Mouse (Mus musculus): ENCODE measurements around the gene Gm20671. TPM values are rescaled to one million over a fixed set of nuclear protein-coding genes. Genes with fewer than 3 reads are reported as not detected.
"Not testable (repeated sequence)": the region's sequence is repeated elsewhere in the genome, so short reads cannot be mapped to it uniquely, and the experiment has no call there.

Gm20671 gene
- polyA plus RNA-seq, 1 experiment from 2014 or later: not detected

- no peak overlapping the region for H3K9ac ChIP-seq
- H3K27ac ChIP-seq (ENCODE audit: low read depth): no peak overlapping the region
- no peak for ATAC-seq (ENCODE audit: insufficient read depth)
- H3K27me3 ChIP-seq (ENCODE audit: insufficient read depth, low read length): no peaks in the 10 kb centered on the region
- 91% methylated on average over 2 of the region's 2 CpGs for WGBS
- no peak for DNase-seq
- H3K9me3 ChIP-seq (ENCODE audit: low read depth, low read length): no peaks in the 10 kb centered on the region
- H3K4me2 ChIP-seq: no peak overlapping the region
- no peak overlapping the region for H3K4me3 ChIP-seq (ENCODE audit: low read depth, low read length)
- no peaks in the 10 kb centered on the region for H3K4me1 ChIP-seq (ENCODE audit: insufficient read depth)
- peak; percentile 34 for TF ChIP-seq CTCF (IDR thresholded peaks at IDR 0.05; ENCODE audit: low read depth)
- H3K36me3 ChIP-seq (ENCODE audit: insufficient read depth): peaks cover 87% of the 10 kb centered on the region
Measured at GRCm38 (mm10) chr5:32840029-32840428, 13.1 kb upstream of the Gm20671 start.

DNA sequence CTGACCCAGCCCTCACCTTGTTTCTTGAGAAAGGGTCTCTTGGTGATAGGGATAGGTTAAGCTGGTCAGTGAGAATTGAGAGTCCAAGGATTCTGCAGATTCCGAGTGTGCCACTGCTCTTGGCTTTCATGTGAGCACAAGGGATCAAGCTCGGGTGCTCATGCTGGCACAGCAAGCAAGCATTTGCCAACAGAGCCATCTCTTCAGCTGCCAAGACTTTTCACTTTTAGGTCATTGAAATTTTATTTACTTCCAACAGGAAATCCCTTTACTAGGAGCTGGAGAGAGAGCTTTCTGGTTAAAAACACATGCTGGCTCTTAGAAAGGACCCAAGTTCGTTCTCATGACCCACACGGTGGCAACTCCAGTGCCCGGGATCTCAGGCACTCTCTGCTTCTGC, 10.1 kb upstream of the Gm20671 start:
- no peak for TF ChIP-seq CTCF (IDR thresholded peaks at IDR 0.05; ENCODE audit: low read depth)
- Histone ChIP-seq H3K9me3 (ENCODE audit: low read depth, low read length) (no peaks in the 10 kb centered on the region), H3K4me2 (no peak overlapping the region), H3K4me3 (ENCODE audit: low read depth, low read length) (no peak overlapping the region), H3K27ac (ENCODE audit: low read depth) (no peak overlapping the region), H3K9ac (no peak overlapping the region), H3K4me1 (ENCODE audit: insufficient read depth) (no peaks in the 10 kb centered on the region), H3K36me3 (ENCODE audit: insufficient read depth) (peaks cover 91% of the 10 kb centered on the region), H3K27me3 (ENCODE audit: insufficient read depth, low read length) (no peaks in the 10 kb centered on the region)
- DNase-seq: no peak
- ATAC-seq (ENCODE audit: insufficient read depth): no peak
- 88% methylated on average over 5 of the region's 5 CpGs for WGBS

GRCm38 (mm10) chr5:32834497-32834896, 7.6 kb upstream of the Gm20671 start:
- H3K9ac ChIP-seq: no peak overlapping the region
- H3K27ac ChIP-seq (ENCODE audit: low read depth): no peak overlapping the region
- ATAC-seq (ENCODE audit: insufficient read depth): no peak
- no peaks in the 10 kb centered on the region for H3K27me3 ChIP-seq (ENCODE audit: insufficient read depth, low read length)
- H3K4me1 ChIP-seq (ENCODE audit: insufficient read depth): no peaks in the 10 kb centered on the region
- no peak for TF ChIP-seq CTCF (IDR thresholded peaks at IDR 0.05; ENCODE audit: low read depth)
- no peaks in the 10 kb centered on the region for H3K9me3 ChIP-seq (ENCODE audit: low read depth, low read length)
- H3K4me2 ChIP-seq: no peak overlapping the region
- no peak for DNase-seq
- H3K36me3 ChIP-seq (ENCODE audit: insufficient read depth): peaks cover 92% of the 10 kb centered on the region
- H3K4me3 ChIP-seq (ENCODE audit: low read depth, low read length): no peak overlapping the region
- 81% methylated on average over 1 of the region's 1 CpGs for WGBS

DNA sequence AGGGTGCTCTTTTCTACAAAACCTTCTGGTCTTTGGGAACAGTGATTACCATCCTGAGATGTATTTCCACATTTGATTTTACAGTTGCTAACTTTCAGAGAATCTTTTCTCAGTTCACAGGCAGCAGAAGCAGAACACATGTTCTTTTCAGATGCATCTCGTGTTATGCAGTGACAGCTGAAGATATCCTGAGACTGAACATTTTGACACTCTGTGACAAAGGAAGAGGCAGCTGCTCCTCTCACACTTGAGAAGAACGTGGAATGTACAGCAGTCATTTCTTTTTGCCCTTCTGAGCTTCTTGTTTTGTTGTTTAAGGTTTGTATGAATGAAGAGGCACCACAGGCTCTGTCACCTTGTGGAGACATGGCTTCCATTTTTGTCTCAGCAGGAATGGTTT, 3.1 kb upstream of the Gm20671 start:
- Histone ChIP-seq H3K4me2 (no peak overlapping the region), H3K9ac (no peak overlapping the region), H3K27ac (ENCODE audit: low read depth) (no peak overlapping the region), H3K4me3 (ENCODE audit: low read depth, low read length) (no peak overlapping the region), H3K4me1 (ENCODE audit: insufficient read depth) (no peaks in the 10 kb centered on the region), H3K27me3 (ENCODE audit: insufficient read depth, low read length) (no peaks in the 10 kb centered on the region), H3K36me3 (ENCODE audit: insufficient read depth) (peaks cover 96% of the 10 kb centered on the region), H3K9me3 (ENCODE audit: low read depth, low read length) (no peaks in the 10 kb centered on the region)
- no peak for DNase-seq
- 83% methylated on average over 2 of the region's 2 CpGs for WGBS
- no peak for TF ChIP-seq CTCF (IDR thresholded peaks at IDR 0.05; ENCODE audit: low read depth)
- no peak for ATAC-seq (ENCODE audit: insufficient read depth)

- not testable (repeated sequence) for DNase-seq; H3K27ac ChIP-seq (ENCODE audit: low read depth); H3K9me3 ChIP-seq (ENCODE audit: low read depth, low read length); ATAC-seq (ENCODE audit: insufficient read depth); H3K4me3 ChIP-seq (ENCODE audit: low read depth, low read length); H3K4me1 ChIP-seq (ENCODE audit: insufficient read depth); H3K9ac ChIP-seq; H3K4me2 ChIP-seq; H3K27me3 ChIP-seq (ENCODE audit: insufficient read depth, low read length)
- 84% methylated on average over 1 of the region's 1 CpGs for WGBS
- peaks cover 83% of the 10 kb centered on the region for H3K36me3 ChIP-seq (ENCODE audit: insufficient read depth)
Measured at GRCm38 (mm10) chr5:32828766-32829165, 1.9 kb upstream of the Gm20671 start.

DNA sequence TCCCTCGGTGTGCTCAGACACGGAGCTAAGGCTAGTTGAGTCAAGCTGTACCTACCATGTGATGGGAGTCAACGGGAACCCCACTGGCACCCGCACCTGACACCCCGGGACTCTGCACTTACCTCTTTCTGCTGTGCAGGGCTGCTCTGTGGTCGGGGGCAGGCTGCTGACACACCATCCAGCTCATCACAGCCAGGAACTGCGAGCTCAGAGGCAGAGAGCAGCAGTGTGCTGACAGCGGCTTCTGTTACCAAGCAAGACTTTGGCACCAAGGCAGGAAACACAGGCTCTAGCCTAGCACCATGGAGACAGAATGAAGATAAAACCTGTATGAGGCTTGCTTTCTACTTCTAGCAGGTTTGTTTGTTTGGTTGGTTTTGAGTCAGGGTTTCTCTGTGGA, 6.4 kb downstream of the Gm20671 start:
- no peaks in the 10 kb centered on the region for H3K9me3 ChIP-seq (ENCODE audit: low read depth, low read length)
- TF ChIP-seq CTCF (IDR thresholded peaks at IDR 0.05; ENCODE audit: low read depth): no peak
- WGBS: 93% methylated on average over 8 of the region's 8 CpGs
- H3K27me3 ChIP-seq (ENCODE audit: insufficient read depth, low read length): no peaks in the 10 kb centered on the region
- no peak overlapping the region for H3K27ac ChIP-seq (ENCODE audit: low read depth)
- peaks cover 63% of the 10 kb centered on the region for H3K36me3 ChIP-seq (ENCODE audit: insufficient read depth)
- H3K4me3 ChIP-seq (ENCODE audit: low read depth, low read length): no peak overlapping the region
- H3K4me1 ChIP-seq (ENCODE audit: insufficient read depth): no peaks in the 10 kb centered on the region
- ATAC-seq (ENCODE audit: insufficient read depth) (no peak), DNase-seq (no peak)
- no peak overlapping the region for H3K9ac ChIP-seq
- H3K4me2 ChIP-seq: no peak overlapping the region

DNA sequence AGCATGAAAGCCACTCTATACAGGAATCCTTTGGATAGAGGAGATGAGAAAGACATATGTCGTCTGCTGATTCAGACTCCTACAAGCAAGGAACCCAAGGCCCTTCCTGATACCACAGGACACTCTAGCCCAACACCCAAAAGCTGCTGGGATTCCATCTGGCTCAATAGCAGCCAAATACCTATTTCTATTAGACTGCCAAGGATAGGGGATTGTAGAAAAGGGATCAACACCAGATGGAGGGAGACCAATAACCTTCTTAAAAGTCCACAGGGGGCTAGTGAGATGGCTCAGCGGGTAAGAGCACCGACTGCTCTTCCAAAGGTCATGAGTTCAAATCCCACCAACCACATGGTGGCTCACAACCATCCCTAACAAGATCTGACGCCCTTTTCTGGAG, 11.5 kb downstream of the Gm20671 start:
- 95% methylated on average over 4 of the region's 4 CpGs for WGBS
- H3K4me1 ChIP-seq (ENCODE audit: insufficient read depth): no peaks in the 10 kb centered on the region

GRCm38 (mm10) chr5:32786454-32786853, 40.5 kb downstream of the Gm20671 start:
- not testable (repeated sequence) for H3K27me3 ChIP-seq (ENCODE audit: insufficient read depth, low read length); H3K4me1 ChIP-seq (ENCODE audit: insufficient read depth); ATAC-seq (ENCODE audit: insufficient read depth); H3K27ac ChIP-seq (ENCODE audit: low read depth); H3K9ac ChIP-seq; H3K9me3 ChIP-seq (ENCODE audit: low read depth, low read length); DNase-seq; H3K4me3 ChIP-seq (ENCODE audit: low read depth, low read length)
- Histone ChIP-seq H3K36me3 (ENCODE audit: insufficient read depth) (peaks cover 12% of the 10 kb centered on the region; the same call in 1 of the 2 replicates), H3K4me2 (peak overlapping the region; percentile 90; the same call in 1 of the 2 replicates)
- WGBS: 65% methylated on average over 1 of the region's 1 CpGs

More for the DNA sequence above, 11.5 kb downstream of the Gm20671 start:
- no peak for TF ChIP-seq CTCF (IDR thresholded peaks at IDR 0.05; ENCODE audit: low read depth)
- ATAC-seq (ENCODE audit: insufficient read depth): no peak
- H3K9me3 ChIP-seq (ENCODE audit: low read depth, low read length): no peaks in the 10 kb centered on the region
- no peak overlapping the region for H3K4me2 ChIP-seq
- H3K4me3 ChIP-seq (ENCODE audit: low read depth, low read length): no peak overlapping the region
- no peaks in the 10 kb centered on the region for H3K27me3 ChIP-seq (ENCODE audit: insufficient read depth, low read length)
- H3K36me3 ChIP-seq (ENCODE audit: insufficient read depth): peaks cover 69% of the 10 kb centered on the region
- no peak overlapping the region for H3K27ac ChIP-seq (ENCODE audit: low read depth)
- no peak for DNase-seq
- no peak overlapping the region for H3K9ac ChIP-seq

Data from lung, embryonic 14.5 days (tissue).